32 mouse cellular contexts compared by ENCODE assay signal in genomic region chr5:136240381-136240780, GRCm38 (mm10). TPM values are rescaled to one million over a fixed set of nuclear protein-coding genes. Genes with fewer than 3 reads are reported as not detected.
DNase-seq lines count a peak whose midpoint lies in the region; ATAC-seq lines count a peak whose summit lies in the region.
"Had no signal": no experiment of that assay in that cellular context is flagged by ENCODE, and none has a peak within 500 bp of the region (broad histone marks: within the 10 kb centered on the region; RNA-seq: fewer than 3 reads in every experiment).

No protein-coding gene starts in this region.

- no peaks in the 10 kb centered on the region for H3K9me3 ChIP-seq in midbrain, embryonic 13.5 days
- no peaks in the 10 kb centered on the region for H3K9me3 ChIP-seq in midbrain, embryonic 16.5 days (replicated peaks; ENCODE audit: control insufficient read depth, low read length, poor library complexity, severe bottlenecking)
- no peaks in the 10 kb centered on the region for H3K9me3 ChIP-seq in forebrain, embryonic 11.5 days (ENCODE audit: control insufficient read depth, low read length)
- H3K9me3 ChIP-seq: forebrain, embryonic 13.5 days; hindbrain, embryonic 13.5 days; limb, embryonic 13.5 days; megakaryocyte, embryonic 14.5 days; midbrain, embryonic 12.5 days; neural tube, embryonic 15.5 days had no signal

- H3K36me3 ChIP-seq in midbrain, embryonic 13.5 days: no peaks in the 10 kb centered on the region
- H3K36me3 ChIP-seq in midbrain, embryonic 16.5 days (ENCODE audit: control insufficient read depth, insufficient read depth, low read length): no peaks in the 10 kb centered on the region
- no peaks in the 10 kb centered on the region for H3K36me3 ChIP-seq in forebrain, embryonic 11.5 days (ENCODE audit: control insufficient read depth, insufficient read depth, low read length)
- H3K36me3 ChIP-seq: G1E; hindbrain, embryonic 13.5 days; limb, embryonic 13.5 days; midbrain, embryonic 12.5 days; neural tube, embryonic 15.5 days had no signal

- no peak overlapping the region for H3K27ac ChIP-seq in midbrain, embryonic 13.5 days
- H3K27ac ChIP-seq in midbrain, embryonic 16.5 days (ENCODE audit: low read length): no peak overlapping the region
- H3K27ac ChIP-seq in forebrain, embryonic 11.5 days (ENCODE audit: low read depth, low read length): no peak overlapping the region
- H3K27ac ChIP-seq: forebrain, embryonic 13.5 days; hindbrain, embryonic 13.5 days; left cerebral cortex, adult 2 months; limb, embryonic 13.5 days; midbrain, embryonic 12.5 days; neural tube, embryonic 15.5 days had no signal

- H3K4me2 ChIP-seq in midbrain, embryonic 13.5 days (replicated peaks): no peak overlapping the region
- H3K4me2 ChIP-seq in midbrain, embryonic 16.5 days (ENCODE audit: low read length): no peak overlapping the region
- H3K4me2 ChIP-seq in forebrain, embryonic 11.5 days (ENCODE audit: low read depth, low read length, severe bottlenecking): no peak overlapping the region
- H3K4me2 ChIP-seq: forebrain, embryonic 13.5 days; heart, embryonic 11.5 days; hindbrain, embryonic 13.5 days; limb, embryonic 13.5 days; liver, embryonic 11.5 days; midbrain, embryonic 12.5 days; neural tube, embryonic 15.5 days had no signal

- H3K4me1 ChIP-seq in midbrain, embryonic 13.5 days (replicated peaks): peaks cover 61% of the 10 kb centered on the region
- H3K4me1 ChIP-seq in midbrain, embryonic 16.5 days (ENCODE audit: control insufficient read depth, insufficient read depth, low read length): peaks cover 33% of the 10 kb centered on the region
- peaks cover 15% of the 10 kb centered on the region; the same call in 1 of the 2 replicates for H3K4me1 ChIP-seq in forebrain, embryonic 11.5 days (replicated peaks; ENCODE audit: control insufficient read depth, insufficient read depth, low read length)

- H3K4me3 ChIP-seq in midbrain, embryonic 13.5 days (replicated peaks): no peak overlapping the region
- H3K4me3 ChIP-seq in midbrain, embryonic 16.5 days (ENCODE audit: low read depth, low read length): no peak overlapping the region
- no peak overlapping the region for H3K4me3 ChIP-seq in forebrain, embryonic 11.5 days (ENCODE audit: low read depth, low read length)
- H3K4me3 ChIP-seq: erythroblast, embryonic 14.5 days; forebrain, embryonic 13.5 days; hindbrain, embryonic 13.5 days; left cerebral cortex, adult 2 months; limb, embryonic 13.5 days; megakaryocyte, embryonic 14.5 days; midbrain, embryonic 12.5 days; neural tube, embryonic 15.5 days had no signal

- DNase-seq in A20 (ENCODE audit: low read depth, low spot score) (peak; percentile 35), NIH3T3 (ENCODE audit: low read depth) (peak; percentile 24)
- peak; percentile 20 for DNase-seq in forelimb bud, embryonic 11.5 days (ENCODE audit: low read depth, low spot score)
- DNase-seq in layer of hippocampus, postnatal 14 days (ENCODE audit: low spot score in 2 of 2): no peak
- no peak for DNase-seq in forebrain, embryonic 11.5 days (ENCODE audit: low spot score)
- DNase-seq: adrenal gland, adult 8-10 months; cerebellum, adult 8-10 months; cerebellum, postnatal 25 days; gastrocnemius, postnatal 25 days; heart, adult 11 months; heart, postnatal 4 days; kidney, adult 8-10 months; kidney, postnatal 25 days; lung, postnatal 4 days; right cerebral cortex, adult 18-20 months; spleen, adult 18-20 months had no signal

- H3K27me3 ChIP-seq in midbrain, embryonic 13.5 days: no peaks in the 10 kb centered on the region
- H3K27me3 ChIP-seq in midbrain, embryonic 16.5 days (ENCODE audit: control insufficient read depth, insufficient read depth, low read depth, low read length): no peaks in the 10 kb centered on the region
- H3K27me3 ChIP-seq in forebrain, embryonic 11.5 days (ENCODE audit: control insufficient read depth, insufficient read depth, low read length): no peaks in the 10 kb centered on the region
- H3K27me3 ChIP-seq: CH12.LX; forebrain, embryonic 13.5 days; hindbrain, embryonic 13.5 days; limb, embryonic 13.5 days; neural tube, embryonic 15.5 days had no signal

- WGBS in midbrain, embryonic 13.5 days: 58% methylated on average over 1 of the region's 1 CpGs
- WGBS in midbrain, embryonic 16.5 days: 52% methylated on average over 1 of the region's 1 CpGs
- WGBS in forebrain, embryonic 11.5 days: 59% methylated on average over 1 of the region's 1 CpGs

- H3K9ac ChIP-seq in midbrain, embryonic 13.5 days (replicated peaks): 0 out of 2 replicates have a peak overlapping the region, but pooled peaks have one; percentile 2
- no peak overlapping the region for H3K9ac ChIP-seq in midbrain, embryonic 16.5 days (ENCODE audit: low read depth, low read length)
- H3K9ac ChIP-seq in forebrain, embryonic 11.5 days (ENCODE audit: low read length): no peak overlapping the region
- H3K9ac ChIP-seq: forebrain, embryonic 13.5 days; hindbrain, embryonic 13.5 days; limb, embryonic 13.5 days; midbrain, embryonic 12.5 days; neural tube, embryonic 15.5 days had no signal

- no peak for ATAC-seq in midbrain, embryonic 13.5 days
- no peak for ATAC-seq in midbrain, embryonic 16.5 days
- no peak for ATAC-seq in forebrain, embryonic 11.5 days (replicated peaks; ENCODE audit: low FRiP score)
- ATAC-seq: activated CD4-positive, CD25-positive, alpha-beta regulatory T cell, adult 4 months; forebrain, embryonic 13.5 days; intestine, embryonic 16.5 days had no signal

RNA-seq across cellular contexts. Expression of gene Sh2b2, which starts 6.0 kb away (rescaled TPM):
- 20.3 and 25.6 TPM in 2 replicates for polyA plus RNA-seq in midbrain, embryonic 13.5 days (2015; fragmentation: Nextera tagmentation; extraction: Ambion mirVana)
- polyA plus RNA-seq in midbrain, embryonic 16.5 days (2015; fragmentation: Nextera tagmentation; extraction: Ambion mirVana): 24.8 and 24.9 TPM in 2 replicates
- total RNA-seq in layer of hippocampus, postnatal 14 days (2021): 1 to 10 TPM; 8.7 to 9.5 TPM
- 17.1 TPM in 2 replicates for polyA plus RNA-seq in forebrain, embryonic 11.5 days (2014; fragmentation: Nextera tagmentation; extraction: Ambion mirVana)
- polyA plus RNA-seq: G1E had no signal

RNA-seq across cellular contexts. Expression of gene Prkrip1, which starts 41.6 kb away (rescaled TPM):
- polyA plus RNA-seq in midbrain, embryonic 13.5 days (2015; fragmentation: Nextera tagmentation; extraction: Ambion mirVana): 68.4 and 70.2 TPM in 2 replicates
- polyA plus RNA-seq in midbrain, embryonic 16.5 days (2015; fragmentation: Nextera tagmentation; extraction: Ambion mirVana): 59.4 and 73.5 TPM in 2 replicates
- total RNA-seq in layer of hippocampus, postnatal 14 days (2021): 10 to 100 TPM; 39.9 to 41.5 TPM
- 66.8 and 81.3 TPM in 2 replicates for polyA plus RNA-seq in forebrain, embryonic 11.5 days (2014; fragmentation: Nextera tagmentation; extraction: Ambion mirVana)

Comparison
In these comparisons a context has a peak if more than half of its experiments do, and no peak if none do; other contexts are left out.
1. DNase-seq: peak in A20 (single experiment), NIH3T3 (single experiment) and forelimb bud, embryonic 11.5 days (single experiment); none in layer of hippocampus, postnatal 14 days (0 of 2) and forebrain, embryonic 11.5 days (single experiment).